Mouse (Mus musculus) CH12.LX (cell line): ENCODE results near the gene Gm12184. TPM values are rescaled to one million over a fixed set of nuclear protein-coding genes. Genes with fewer than 3 reads are reported as not detected.
A peak's percentile ranks its signal among the peaks of the same experiment; 100 is the strongest.

Experiments
- DNase-seq: peaks from one replicate; pipeline ENCODE4 v3.0.0-alpha.2; 2013; ENCODE audit errors: extremely low read depth
- H3K27ac ChIP-seq: 2 replicates; pipeline ENCODE4 v1.5.1; 2012; ENCODE audit warnings: low read depth, mild to moderate bottlenecking, control low read depth, moderate library complexity; ENCODE audit not compliant: insufficient read depth
- H3K27me3 ChIP-seq: replicated peaks from 2 replicates; pipeline ENCODE3; 2012; ENCODE audit warnings: inconsistent platforms
- H3K36me3 ChIP-seq, 2 experiments: replicated peaks in 1 of 2; 2 replicates each; pipeline versions ENCODE3 to v1.6.1; 2012; ENCODE audit warnings: inconsistent platforms in 1 of 2, low read length in 1 of 2, mild to moderate bottlenecking in 1 of 2, mixed read lengths in 1 of 2, moderate library complexity in 1 of 2; ENCODE audit not compliant: control insufficient read depth in 1 of 2, insufficient read depth in 1 of 2
- H3K4me1 ChIP-seq, 2 experiments: 2 replicates each; pipeline ENCODE4 v1.6.1; 2012; ENCODE audit warnings: inconsistent platforms in 1 of 2, moderate library complexity in 1 of 2; ENCODE audit not compliant: insufficient read depth in 2 of 2, control insufficient read depth in 1 of 2
- H3K4me2 ChIP-seq: 2 replicates; pipeline ENCODE4 v1.6.1; 2012; ENCODE audit warnings: low read depth, mild to moderate bottlenecking, control low read depth; ENCODE audit not compliant: poor library complexity, insufficient read depth, severe bottlenecking
- H3K4me3 ChIP-seq, 3 experiments: fragments of 150-350 bp in 1 of 3; sonication (generic) in 1 of 3; replicated peaks in 1 of 3; 2 replicates each; pipeline versions ENCODE3 to v1.5.1; 2011 to 2012; ENCODE audit warnings: low read depth in 2 of 3, low read length in 2 of 3, mild to moderate bottlenecking in 2 of 3, moderate library complexity in 2 of 3, control low read depth in 1 of 3, improper control_type of control experiment in 1 of 3, inconsistent platforms in 1 of 3, mixed read lengths in 1 of 3; ENCODE audit not compliant: poor library complexity in 1 of 3
- H3K79me2 ChIP-seq: replicated peaks from 2 replicates; pipeline ENCODE4 v1.6.1; 2012; ENCODE audit warnings: mild to moderate bottlenecking, moderate library complexity; ENCODE audit not compliant: control insufficient read depth, poor library complexity, insufficient read depth, severe bottlenecking; ENCODE audit errors: extremely low read depth
- H3K9ac ChIP-seq: 2 replicates; pipeline ENCODE4 v1.6.1; 2012; ENCODE audit warnings: low read depth, mild to moderate bottlenecking, control low read depth, moderate library complexity; ENCODE audit not compliant: insufficient read depth
- H3K9me3 ChIP-seq: replicated peaks from 2 replicates; pipeline ENCODE3; 2012; ENCODE audit warnings: low read length, inconsistent platforms, mixed read lengths
- BHLHE40 ChIP-seq: IDR thresholded peaks from 2 replicates; pipeline ENCODE4 v1.6.1; 2011; ENCODE audit warnings: mild to moderate bottlenecking, low read depth, low read length, improper control_type of control experiment
- CHD1 ChIP-seq: IDR thresholded peaks from 2 replicates; pipeline ENCODE4 v1.6.1; 2012; ENCODE audit warnings: low read depth, low read length, improper control_type of control experiment, inconsistent platforms
- CHD2 ChIP-seq: IDR thresholded peaks from 2 replicates; pipeline ENCODE4 v1.6.1; 2011; ENCODE audit warnings: low read length, improper control_type of control experiment
- CTCF ChIP-seq, 2 experiments: IDR thresholded peaks in 1 of 2; conservative IDR thresholded peaks in 1 of 2; 2 replicates each; pipeline ENCODE4 v1.5.1; 2011 to 2012; ENCODE audit warnings: low read depth in 2 of 2, low read length in 2 of 2, improper control_type of control experiment in 1 of 2, inconsistent platforms in 1 of 2, mild to moderate bottlenecking in 1 of 2, moderate library complexity in 1 of 2
- E2F4 ChIP-seq: IDR thresholded peaks from 2 replicates; pipeline ENCODE4 v1.6.1; 2011; ENCODE audit warnings: low read depth, low read length, improper control_type of control experiment; ENCODE audit not compliant: insufficient replicate concordance
- ELF1 ChIP-seq: IDR thresholded peaks from 2 replicates; pipeline ENCODE4 v1.6.1; 2014; ENCODE audit warnings: low read depth, mild to moderate bottlenecking, inconsistent platforms, low read length, improper control_type of control experiment
- EP300 ChIP-seq: IDR thresholded peaks from 2 replicates; pipeline ENCODE4 v1.6.1; 2011; ENCODE audit warnings: low read length, improper control_type of control experiment
- ETS1 ChIP-seq: conservative IDR thresholded peaks from 2 replicates; pipeline ENCODE4 v1.6.1; 2012; ENCODE audit warnings: low read depth, mild to moderate bottlenecking, inconsistent platforms, low read length, improper control_type of control experiment, moderate library complexity
- GABPA ChIP-seq: IDR thresholded peaks from 2 replicates; pipeline ENCODE4 v1.6.1; 2012; ENCODE audit warnings: low read depth, low read length, improper control_type of control experiment, inconsistent platforms; ENCODE audit not compliant: insufficient replicate concordance
- HCFC1 ChIP-seq: IDR thresholded peaks from 2 replicates; pipeline ENCODE4 v1.6.1; 2012; ENCODE audit warnings: low read depth, mild to moderate bottlenecking, inconsistent platforms, low read length, improper control_type of control experiment
- IRF4 ChIP-seq: IDR thresholded peaks from 2 replicates; pipeline ENCODE4 v1.6.1; 2014; ENCODE audit warnings: low read depth, mild to moderate bottlenecking, inconsistent platforms, low read length, improper control_type of control experiment
- JUN ChIP-seq: IDR thresholded peaks from 2 replicates; pipeline ENCODE4 v1.6.1; 2011; ENCODE audit warnings: low read depth, mild to moderate bottlenecking, low read length, improper control_type of control experiment, moderate library complexity; ENCODE audit not compliant: insufficient read depth
- KAT2A ChIP-seq: IDR thresholded peaks from 2 replicates; pipeline ENCODE4 v1.6.1; 2012; ENCODE audit warnings: low read length, improper control_type of control experiment, inconsistent platforms; ENCODE audit not compliant: insufficient replicate concordance
- MEF2A ChIP-seq: IDR thresholded peaks from 2 replicates; pipeline ENCODE4 v1.6.1; 2014; ENCODE audit warnings: low read depth, mild to moderate bottlenecking, inconsistent platforms, low read length, improper control_type of control experiment, borderline replicate concordance
- MXI1 ChIP-seq: IDR thresholded peaks from 2 replicates; pipeline ENCODE4 v1.6.1; 2011; ENCODE audit warnings: mild to moderate bottlenecking, low read depth, low read length, improper control_type of control experiment
- MYC ChIP-seq: IDR thresholded peaks from 2 replicates; pipeline ENCODE4 v1.6.1; 2011; ENCODE audit warnings: low read depth, mild to moderate bottlenecking, improper control_type of control experiment, low read length
- NRF1 ChIP-seq: IDR thresholded peaks from 2 replicates; pipeline ENCODE4 v1.6.1; 2014; ENCODE audit warnings: low read depth, mild to moderate bottlenecking, inconsistent platforms, low read length, improper control_type of control experiment, moderate library complexity
- RAD21 ChIP-seq: IDR thresholded peaks from 2 replicates; pipeline ENCODE4 v1.6.1; 2011; ENCODE audit warnings: low read depth, mild to moderate bottlenecking, low read length, improper control_type of control experiment, moderate library complexity
- RCOR1 ChIP-seq: conservative IDR thresholded peaks from 2 replicates; pipeline ENCODE4 v1.6.1; 2012; ENCODE audit warnings: low read depth, mild to moderate bottlenecking, inconsistent platforms, low read length, improper control_type of control experiment
- TBP ChIP-seq: conservative IDR thresholded peaks from 2 replicates; pipeline ENCODE4 v1.6.1; 2011; ENCODE audit warnings: low read depth, low read length, improper control_type of control experiment
- TCF12 ChIP-seq: IDR thresholded peaks from 2 replicates; pipeline ENCODE4 v1.6.1; 2014; ENCODE audit warnings: low read depth, mild to moderate bottlenecking, inconsistent platforms, low read length, improper control_type of control experiment
- UBTF ChIP-seq: IDR thresholded peaks from 2 replicates; pipeline ENCODE4 v1.6.1; 2012; ENCODE audit warnings: low read depth, mild to moderate bottlenecking, inconsistent platforms, low read length, improper control_type of control experiment, moderate library complexity
- USF1 ChIP-seq: IDR thresholded peaks from 2 replicates; pipeline ENCODE4 v1.6.1; 2014; ENCODE audit warnings: low read depth, mild to moderate bottlenecking, inconsistent platforms, low read length, improper control_type of control experiment
- ZC3H11A ChIP-seq: IDR thresholded peaks from 2 replicates; pipeline ENCODE4 v1.6.1; 2012; ENCODE audit warnings: low read depth, mild to moderate bottlenecking, inconsistent platforms, low read length, improper control_type of control experiment
- ZMIZ1 ChIP-seq: IDR thresholded peaks from 2 replicates; pipeline ENCODE4 v1.6.1; 2012; ENCODE audit warnings: low read depth, mild to moderate bottlenecking, inconsistent platforms, low read length, improper control_type of control experiment
- dilution Hi-C: fragments of 300-500 bp; cut with MboI; formaldehyde crosslinking; loops from 2 replicates; pipeline ENCODE4 v1.14.3; 2020; ENCODE audit warnings: low sequenced_read_pairs; ENCODE audit not compliant: extremely low pct_unique_long_range_greater_than_20kb, extremely low pct_ligation_motif_present
- in situ Hi-C: fragments of 300-500 bp; cut with MboI; formaldehyde crosslinking; loops from 3 replicates; pipeline ENCODE4 v1.14.3; 2019; ENCODE audit warnings: low sequenced_read_pairs, low pct_ligation_motif_present, low pct_unique_long_range_greater_than_20kb, mixed read lengths
- polyA plus RNA-seq: library from polyadenylated mRNA; unstranded; fragments of >175 nt; gene quantifications from 2 replicates; pipeline ENCODE4 v1.2.1, GENCODE M21; 2012; ENCODE audit warnings: low read depth; ENCODE audit not compliant: insufficient read length
- total RNA-seq, 2 experiments: library from RNA; depleted of rRNA; stranded (reverse); fragments of 300-350 nt in 1 of 2; fragments of >200 nt in 1 of 2; gene quantifications; 2 replicates each; pipeline ENCODE4 v1.2.3; 2012 to 2014

Gene Gm12184
- total and polyA plus RNA-seq, 3 experiments, result 5.6 to 51.6 (median 7.1) TPM

DNA sequence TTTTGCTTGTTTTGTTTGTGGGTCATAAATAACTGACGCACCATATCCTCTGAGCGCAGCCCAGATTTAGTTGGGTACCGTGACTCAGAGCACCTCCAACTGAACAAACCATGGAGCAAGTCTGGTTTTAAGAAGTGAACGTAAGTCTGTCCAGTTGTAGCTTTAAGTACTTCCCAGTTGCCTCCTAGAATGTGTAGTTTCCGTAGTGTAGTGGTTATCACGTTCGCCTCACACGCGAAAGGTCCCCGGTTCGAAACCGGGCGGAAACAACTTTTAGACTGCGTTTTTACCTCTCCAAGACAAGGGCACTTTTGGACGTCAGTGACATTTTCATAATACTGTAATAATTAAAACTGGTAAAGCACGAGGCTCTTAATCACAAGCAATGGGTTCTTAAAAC is 8.1 kb downstream of the Gm12184 start (continued):
- TF ChIP-seq HCFC1 (no peak), NRF1 (peak; percentile 72), MYC (no peak), UBTF (no peak), KAT2A (peak; percentile 93; the same call in 1 of the 2 replicates), GABPA (no peak), ELF1 (peak; percentile 98), CTCF (conservative IDR thresholded peaks at IDR 0.05 in 1 of 2, IDR thresholded peaks at IDR 0.05 in 1 of 2; ENCODE audit: low read depth in 2 of 2, low read length in 2 of 2) (no peak), JUN (no peak), ZMIZ1 (no peak), RCOR1 (no peak)

DNA sequence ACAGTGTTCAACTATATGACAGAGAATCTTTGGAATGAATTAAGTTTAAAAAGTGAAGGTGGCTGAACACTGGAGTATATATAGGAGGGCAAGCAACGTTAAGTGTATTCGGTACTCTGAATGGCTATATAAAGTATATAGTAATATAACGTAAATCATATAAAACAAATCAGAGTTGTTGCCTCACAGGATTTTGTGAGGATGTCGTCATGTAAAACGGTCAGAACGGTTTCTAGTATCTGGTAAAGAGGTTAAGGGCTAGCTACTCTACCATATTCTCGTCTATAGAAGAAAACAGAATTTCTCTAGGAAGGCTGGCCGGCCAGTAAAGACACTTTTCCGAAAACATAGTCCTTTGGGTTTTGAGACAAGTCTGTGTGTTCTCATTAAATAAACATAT is 8.7 kb downstream of the Gm12184 start:
- H3K27me3 ChIP-seq, result no peaks in the 10 kb centered on the region
- 0 out of 2 replicates have a peak overlapping the region, but pooled peaks have one; percentile 50 for H3K27ac ChIP-seq
- H3K9ac ChIP-seq, result peak overlapping the region; percentile 88
- no peak for TF ChIP-seq KAT2A
- no peaks in the 10 kb centered on the region for H3K9me3 ChIP-seq
- peak overlapping the region; percentile 65 to 94 (median 85) for H3K4me3 ChIP-seq
- H3K79me2 ChIP-seq, result peaks cover 27% of the 10 kb centered on the region
- H3K4me2 ChIP-seq, result peak overlapping the region; percentile 88
- in situ Hi-C loops (loop anchor here (5.0 kb wide), 1 partner anchor 35 kb away; no protein-coding TSS in a partner anchor), dilution Hi-C loops (no loop called here)
- peaks cover 9 to 66% of the 10 kb centered on the region in 2 experiments for H3K4me1 ChIP-seq
- peaks cover 12 to 30% of the 10 kb centered on the region in 2 experiments for H3K36me3 ChIP-seq
- no peak for DNase-seq

DNA sequence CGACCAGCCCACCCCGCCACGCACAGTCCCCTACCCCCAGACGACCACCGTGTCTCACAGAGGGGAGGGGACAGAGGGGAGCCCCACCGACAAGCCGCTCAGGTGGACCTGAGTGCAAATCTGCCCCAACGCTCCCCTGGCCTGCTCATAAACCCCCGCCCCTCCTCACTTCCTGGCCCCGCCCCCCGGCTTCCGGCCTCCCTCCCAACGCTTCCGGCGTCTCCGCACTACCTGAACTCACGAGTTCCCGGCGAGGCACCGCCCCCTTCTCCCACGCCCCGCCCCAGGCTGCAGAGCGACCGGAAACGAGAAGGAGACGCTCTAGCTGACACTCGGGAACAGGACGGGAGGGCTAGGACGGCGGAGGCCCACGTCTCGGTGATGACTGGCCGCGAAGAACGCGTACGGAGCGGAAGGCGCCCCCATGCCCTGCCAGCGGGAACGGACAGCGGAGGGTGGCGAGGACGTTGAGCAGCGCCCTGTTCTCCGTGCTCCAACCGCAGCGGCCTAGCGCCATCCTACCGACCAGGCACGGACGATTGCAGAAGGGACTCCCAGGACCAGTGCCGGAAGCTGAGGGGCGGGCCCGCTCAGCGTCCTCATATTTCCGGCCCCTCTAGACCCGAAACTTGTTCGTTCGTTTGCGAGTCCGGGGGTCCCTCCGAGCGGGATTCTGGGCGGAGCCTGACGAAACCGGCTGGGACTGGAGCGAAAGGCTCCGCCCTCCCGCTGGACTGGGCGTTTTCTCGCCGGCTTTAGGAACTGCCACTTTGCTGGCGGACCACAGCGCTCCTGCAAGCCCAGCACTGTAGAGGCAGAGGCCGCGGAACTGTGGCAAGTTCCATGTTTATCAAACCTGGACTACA is 9.4 kb downstream of the Gm12184 start, which contains the start of gene Trim41:
TSS of gene Trim41 (minus strand) at position 554 of the 866 bp plus-strand sequence.
- H3K4me1 ChIP-seq, result peaks cover 9 to 62% of the 10 kb centered on the region in 2 experiments
- in situ Hi-C loops (loop anchor here (5.0 kb wide), 1 partner anchor 35 kb away; no protein-coding TSS in a partner anchor), dilution Hi-C loops (no loop called here)
- H3K27ac ChIP-seq, result peak within 1 kb of the TSS; percentile 99
- peaks cover 27% of the 10 kb centered on the region for H3K79me2 ChIP-seq
- H3K9ac ChIP-seq, result peak within 1 kb of the TSS; percentile 92
- peak; percentile 99 for DNase-seq
- no peaks in the 10 kb centered on the region for H3K27me3 ChIP-seq
- H3K36me3 ChIP-seq, result peaks cover 19 to 36% of the 10 kb centered on the region in 2 experiments
- peak within 1 kb of the TSS; percentile 72 to 94 (median 85) for H3K4me3 ChIP-seq
- no peaks in the 10 kb centered on the region for H3K9me3 ChIP-seq
- peak within 1 kb of the TSS; percentile 88 for H3K4me2 ChIP-seq
- TF ChIP-seq ZMIZ1 (peak; percentile 71), USF1 (no peak), TCF12 (peak; percentile 53), EP300 (no peak), UBTF (peak; percentile 95; the same call in 1 of the 2 replicates), E2F4 (no peak), TBP (0 out of 2 replicates have a peak, but pooled peaks have one; percentile 67), CHD1 (no peak), NRF1 (peak; percentile 37), IRF4 (no peak; the same call in none of the 2 replicates), BHLHE40 (peak; percentile 37; the same call in 1 of the 2 replicates), MXI1 (peak; percentile 85), RAD21 (no peak), RCOR1 (peak; percentile 74; the same call in 1 of the 2 replicates), ETS1 (no peak; the same call in none of the 2 replicates), ZC3H11A (no peak), GABPA (peak; percentile 94), CHD2 (peak; percentile 55; the same call in 1 of the 2 replicates), MEF2A (peak; percentile 49), MYC (no peak), HCFC1 (peak; percentile 91), JUN (no peak)
